Mouse (Mus musculus): Measurements from ENCODE around the gene Wipf3. TPM values are rescaled to one million over a fixed set of nuclear protein-coding genes. Genes with fewer than 3 reads are reported as not detected.
A peak's percentile ranks its signal among the peaks of the same experiment; 100 is the strongest.

Wipf3 gene
- polyA plus RNA-seq, 1 experiment from 2014 or later, result 2.5 TPM

- WGBS, result 68% methylated on average over 4 of the region's 4 CpGs
- Histone ChIP-seq H3K9ac (ENCODE audit: low read depth, low read length) (no peak overlapping the region), H3K36me3 (ENCODE audit: control insufficient read depth, insufficient read depth, low read length) (no peaks in the 10 kb centered on the region), H3K9me3 (ENCODE audit: control insufficient read depth, low read length) (no peaks in the 10 kb centered on the region), H3K4me2 (ENCODE audit: low read length) (no peak overlapping the region), H3K27me3 (replicated peaks; ENCODE audit: control insufficient read depth, insufficient read depth, low read length) (no peaks in the 10 kb centered on the region), H3K27ac (ENCODE audit: low read depth, low read length) (no peak overlapping the region), H3K4me3 (ENCODE audit: low read length) (no peak overlapping the region), H3K4me1 (ENCODE audit: control insufficient read depth, insufficient read depth, low read depth, low read length) (peaks cover 29% of the 10 kb centered on the region)
- ATAC-seq, result no peak
Observed at GRCm38 (mm10) chr6:54549311-54549710, 119.9 kb downstream of the Wipf3 start.

- no peak overlapping the region for H3K27ac ChIP-seq (ENCODE audit: low read depth, low read length)
- H3K9ac ChIP-seq (ENCODE audit: low read depth, low read length), result no peak overlapping the region
- H3K9me3 ChIP-seq (ENCODE audit: control insufficient read depth, low read length), result no peaks in the 10 kb centered on the region
- H3K27me3 ChIP-seq (replicated peaks; ENCODE audit: control insufficient read depth, insufficient read depth, low read length), result no peaks in the 10 kb centered on the region
- 55% methylated on average over 6 of the region's 7 CpGs for WGBS
- H3K4me2 ChIP-seq (ENCODE audit: low read length), result no peak overlapping the region
- ATAC-seq, result no peak
- H3K4me3 ChIP-seq (ENCODE audit: low read length), result no peak overlapping the region
- H3K36me3 ChIP-seq (ENCODE audit: control insufficient read depth, insufficient read depth, low read length), result no peaks in the 10 kb centered on the region
- peaks cover 41% of the 10 kb centered on the region for H3K4me1 ChIP-seq (ENCODE audit: control insufficient read depth, insufficient read depth, low read depth, low read length)
Observed at GRCm38 (mm10) chr6:54550801-54551323, 121.5 kb downstream of the Wipf3 start.

GRCm38 (mm10) chr6:54552721-54553413 is 123.5 kb downstream of the Wipf3 start:
- H3K27me3 ChIP-seq (replicated peaks; ENCODE audit: control insufficient read depth, insufficient read depth, low read length), result no peaks in the 10 kb centered on the region
- 15% methylated on average over 9 of the region's 9 CpGs for WGBS
- H3K4me2 ChIP-seq (ENCODE audit: low read length), result peak overlapping the region; percentile 15; the same call in 1 of the 2 replicates
- H3K9ac ChIP-seq (ENCODE audit: low read depth, low read length), result no peak overlapping the region
- H3K4me1 ChIP-seq (ENCODE audit: control insufficient read depth, insufficient read depth, low read depth, low read length), result peaks cover 41% of the 10 kb centered on the region
- H3K9me3 ChIP-seq (ENCODE audit: control insufficient read depth, low read length), result no peaks in the 10 kb centered on the region
- H3K27ac ChIP-seq (ENCODE audit: low read depth, low read length), result peak overlapping the region; percentile 51
- no peaks in the 10 kb centered on the region for H3K36me3 ChIP-seq (ENCODE audit: control insufficient read depth, insufficient read depth, low read length)
- no peak overlapping the region for H3K4me3 ChIP-seq (ENCODE audit: low read length)
- peak; percentile 76 for ATAC-seq

Other genes with a start within 250 kb of the Wipf3 start
- gene Prr15, start 103.8 kb upstream of the Wipf3 start, polyA plus RNA-seq (2015; fragmentation: Nextera tagmentation; extraction: Ambion mirVana), result 1.1 and 1.5 TPM in 2 replicates
- gene Scrn1, start 136.9 kb downstream of the Wipf3 start, polyA plus RNA-seq (2015; fragmentation: Nextera tagmentation; extraction: Ambion mirVana), result 109 and 114 TPM in 2 replicates
- gene Plekha8, start 165.5 kb downstream of the Wipf3 start, polyA plus RNA-seq (2015; fragmentation: Nextera tagmentation; extraction: Ambion mirVana), result 6.3 and 8.1 TPM in 2 replicates
- gene Fkbp14, start 167.7 kb downstream of the Wipf3 start, polyA plus RNA-seq (2015; fragmentation: Nextera tagmentation; extraction: Ambion mirVana), result 8.0 and 11.8 TPM in 2 replicates